Mouse (Mus musculus) hematopoietic stem cell, adult 5-6 weeks (primary cell): ENCODE measurements around the gene Itpr2. TPM values are rescaled to one million over a fixed set of nuclear protein-coding genes. Genes with fewer than 3 reads are reported as not detected.

ENCODE experiments used
- ATAC-seq, 2 experiments: fragments of 125-278 bp in 1 of 2; replicated peaks in 1 of 2; 2 replicates each; pipeline ENCODE4 v1.8.0; 2016 to 2017; ENCODE audit warnings: inconsistent platforms in 2 of 2, mild to moderate bottlenecking in 2 of 2, moderate number of reproducible peaks in 2 of 2, low read depth in 1 of 2, moderate TSS enrichment in 1 of 2; ENCODE audit not compliant: low FRiP score in 2 of 2, poor library complexity in 2 of 2, severe bottlenecking in 2 of 2, insufficient read depth in 1 of 2, low TSS enrichment in 1 of 2
- total RNA-seq: library from RNA; stranded (forward); fragments of 172-1452, 232-1000 nt; gene quantifications from 2 replicates; pipeline ENCODE4 v1.2.3, GENCODE M21; 2017

Itpr2 gene
- total RNA-seq, 1 experiment from 2014 or later = 30.0 TPM

DNA sequence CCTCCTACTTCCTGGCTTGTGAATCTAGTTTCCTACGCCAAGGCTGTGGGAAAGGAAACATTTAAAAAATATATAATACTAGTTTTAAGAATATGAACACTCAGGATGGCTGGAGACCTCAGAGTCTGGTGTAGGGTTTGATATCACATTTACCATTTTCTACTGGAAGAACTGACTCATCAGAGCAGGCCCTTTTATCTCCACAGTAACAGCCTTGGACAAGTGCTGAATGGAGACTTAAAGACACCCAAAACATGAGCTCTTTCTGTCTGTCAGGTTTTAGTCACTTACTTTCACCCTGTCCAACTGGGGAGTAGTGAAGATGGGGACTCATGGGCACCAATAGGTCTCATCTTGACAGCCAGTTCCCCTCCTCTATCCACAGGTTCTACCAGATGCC is 430.1 kb downstream of the Itpr2 start:
- ATAC-seq = no peak

Other genes starting within 250 kb of the Itpr2 start
- 159 and 166 TPM in 2 replicates for gene Fgfr1op2, start 75.0 kb upstream of the Itpr2 start, total RNA-seq
- gene Ints13, start 75.6 kb upstream of the Itpr2 start, total RNA-seq = 107 and 152 TPM in 2 replicates
- gene Med21, start 140.3 kb upstream of the Itpr2 start, total RNA-seq = 73.7 TPM in 2 replicates
- gene Tm7sf3, start 140.6 kb upstream of the Itpr2 start, total RNA-seq = 28.1 and 31.5 TPM in 2 replicates
- gene Stk38l, start 222.8 kb upstream of the Itpr2 start, total RNA-seq = 4.3 and 5.2 TPM in 2 replicates